Mouse (Mus musculus): Measurements from ENCODE around the gene Gm7247. TPM values are rescaled to one million over a fixed set of nuclear protein-coding genes. Genes with fewer than 3 reads are reported as not detected.
"Not testable (repeated sequence)": the region's sequence is repeated elsewhere in the genome, so short reads cannot be mapped to it uniquely, and the experiment has no call there.

Gm7247 gene
- total RNA-seq, 2 experiments from 2014 or later, result not detected

DNA sequence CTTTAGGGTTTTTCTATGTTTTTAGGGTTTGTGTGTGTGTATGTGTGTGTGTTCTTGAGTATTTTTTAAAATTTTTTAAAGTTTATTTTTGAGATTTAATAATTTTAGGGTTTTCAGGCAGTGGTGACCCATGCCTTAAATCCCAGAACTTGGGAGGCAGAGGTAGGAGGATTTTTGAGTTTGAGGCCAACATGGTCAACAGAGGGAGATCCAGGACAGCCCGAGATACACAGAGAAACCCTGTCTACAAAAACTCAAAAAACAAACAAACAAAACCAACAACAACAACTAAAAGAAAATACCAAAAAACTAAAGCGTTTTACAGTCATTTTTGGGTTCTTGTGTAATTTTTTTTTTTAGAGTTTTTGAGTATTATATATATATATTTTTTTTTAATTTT is 134.2 kb downstream of the Gm7247 start:
- no peak for DNase-seq (ENCODE audit: low spot score in 2 of 2)

DNA sequence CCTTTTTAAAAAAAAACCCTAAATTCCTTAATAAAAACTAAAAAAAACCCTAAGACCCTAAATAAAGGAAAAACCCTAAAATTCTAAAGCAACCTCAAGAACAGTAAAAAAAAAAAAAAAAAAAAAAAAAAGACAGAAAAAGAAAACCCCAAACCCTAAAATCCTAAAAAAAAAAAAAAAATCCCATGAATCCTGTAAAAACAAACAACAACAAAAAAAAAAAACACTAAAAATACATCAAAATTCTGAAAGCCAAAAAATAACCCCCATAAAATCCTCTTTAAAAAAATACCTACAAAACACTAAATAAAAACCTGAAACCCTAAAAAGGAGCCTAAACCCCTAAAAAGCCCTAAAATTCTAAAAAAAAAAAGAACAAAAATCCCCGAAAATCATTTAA is 135.4 kb downstream of the Gm7247 start:
- DNase-seq (ENCODE audit: low spot score in 2 of 2), result no peak

DNA sequence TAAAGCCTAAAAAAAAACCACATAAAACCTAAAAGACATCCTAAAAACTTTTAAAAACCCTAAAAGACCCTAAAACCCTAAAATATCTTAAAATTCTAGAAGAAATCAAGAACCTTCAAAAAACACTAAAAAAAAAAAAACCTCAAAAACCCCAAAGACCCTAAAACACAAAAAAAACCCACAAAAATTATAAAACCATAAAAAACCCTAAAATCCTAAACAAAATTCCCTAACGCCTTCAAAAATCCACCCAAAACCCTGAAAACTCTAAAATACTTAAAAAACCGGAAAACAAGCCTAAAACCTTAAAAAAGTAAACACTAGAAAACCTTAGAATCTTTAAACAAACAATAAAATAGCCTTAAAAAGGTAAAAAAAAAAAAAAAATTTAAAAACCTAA is 136.4 kb downstream of the Gm7247 start:
- DNase-seq (ENCODE audit: low spot score in 2 of 2), result no peak

DNA sequence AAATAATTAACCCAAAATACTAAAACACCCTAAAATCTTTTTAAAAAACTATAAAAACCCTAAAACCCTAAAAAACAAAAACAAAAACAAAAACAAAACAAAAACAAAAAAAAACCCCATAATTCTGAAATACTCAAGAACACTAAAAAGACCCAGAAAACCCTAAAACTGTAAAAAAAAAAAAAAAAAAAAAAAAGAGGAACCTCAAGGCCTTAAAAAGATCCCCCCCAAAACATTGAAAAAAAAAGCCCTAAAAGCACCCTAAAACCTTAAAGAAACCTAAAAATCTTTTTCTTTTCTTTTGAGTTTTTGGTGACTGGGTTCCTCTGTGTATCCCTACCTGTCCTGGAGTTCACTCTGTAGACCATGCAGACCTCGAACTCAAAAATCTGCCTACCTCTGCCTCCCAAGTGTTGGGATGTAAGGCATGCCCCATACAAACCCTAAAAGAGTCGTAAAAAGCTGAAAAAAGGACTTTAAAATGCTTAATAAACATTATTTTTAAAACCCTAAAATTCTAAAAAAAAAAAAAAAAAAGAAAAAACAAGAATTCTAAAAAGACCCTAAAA is 138.2 kb downstream of the Gm7247 start:
- no peak for DNase-seq (ENCODE audit: low spot score in 2 of 2)

DNA sequence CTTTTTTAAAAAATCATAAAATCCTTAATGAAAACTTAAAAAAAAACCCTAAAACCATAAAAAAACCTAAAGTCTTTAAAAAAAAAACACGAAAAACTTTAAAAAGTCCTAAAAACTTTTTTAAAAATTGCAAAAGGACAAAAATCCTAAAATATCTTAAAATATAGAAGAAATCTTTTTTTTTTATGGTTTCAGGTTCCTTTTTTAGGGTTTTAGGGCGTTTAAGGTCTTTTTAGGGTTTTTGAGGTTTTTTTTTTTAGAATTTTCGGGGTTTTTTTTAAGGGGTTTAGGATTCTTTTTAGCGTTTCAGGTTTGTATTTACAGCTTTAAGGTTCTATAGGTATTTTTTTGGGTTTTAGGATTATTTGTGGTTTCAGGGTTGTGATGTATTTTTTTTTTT is 138.9 kb downstream of the Gm7247 start:
- no peak for DNase-seq (ENCODE audit: low spot score in 2 of 2)

DNA sequence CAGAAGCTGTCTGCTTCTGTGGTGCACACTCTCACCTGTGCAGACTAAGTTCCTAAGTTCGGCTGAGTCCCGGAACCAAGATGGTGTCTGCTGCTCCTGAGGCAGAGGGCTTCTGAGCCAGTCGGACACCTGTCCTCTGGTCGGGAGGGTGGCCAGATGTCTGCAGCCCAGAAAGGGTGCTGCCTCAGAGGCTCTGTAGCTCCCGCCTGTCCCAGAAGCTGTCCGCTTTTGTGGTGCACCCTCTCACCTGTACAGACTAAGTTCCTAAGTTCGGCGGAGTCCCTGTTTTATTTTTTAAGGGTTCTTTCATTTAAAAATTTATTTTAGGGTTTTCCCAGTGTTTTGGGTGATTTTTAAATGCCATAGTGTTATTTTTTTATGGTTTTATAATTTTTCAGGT is 145.9 kb downstream of the Gm7247 start:
- no peak for DNase-seq (ENCODE audit: low spot score in 2 of 2)

DNA sequence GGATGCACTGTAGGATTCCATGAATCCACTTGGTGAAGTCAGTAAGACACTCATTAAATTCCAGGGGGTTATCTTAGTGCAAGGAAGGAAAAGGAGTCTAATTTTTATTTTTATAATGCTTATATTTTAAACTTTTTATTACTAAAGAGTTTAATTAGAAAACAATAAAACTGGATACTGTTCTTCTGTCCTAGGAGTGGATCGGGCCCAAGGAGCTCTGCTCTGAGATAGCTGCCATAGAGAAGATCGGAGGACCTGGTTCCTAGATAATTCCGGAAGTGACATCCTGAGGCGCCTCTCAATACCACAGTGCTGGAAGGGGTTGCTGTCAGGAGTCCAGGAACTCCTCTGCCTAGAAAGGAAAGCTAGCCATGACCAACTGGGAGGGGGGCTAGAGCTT is 190.9 kb downstream of the Gm7247 start, which contains the start of gene Gm5622:
TSS of gene Gm5622 (plus strand) at position 301 of the 400 bp plus-strand sequence.
- no peak for DNase-seq (ENCODE audit: low spot score in 2 of 2)

DNA sequence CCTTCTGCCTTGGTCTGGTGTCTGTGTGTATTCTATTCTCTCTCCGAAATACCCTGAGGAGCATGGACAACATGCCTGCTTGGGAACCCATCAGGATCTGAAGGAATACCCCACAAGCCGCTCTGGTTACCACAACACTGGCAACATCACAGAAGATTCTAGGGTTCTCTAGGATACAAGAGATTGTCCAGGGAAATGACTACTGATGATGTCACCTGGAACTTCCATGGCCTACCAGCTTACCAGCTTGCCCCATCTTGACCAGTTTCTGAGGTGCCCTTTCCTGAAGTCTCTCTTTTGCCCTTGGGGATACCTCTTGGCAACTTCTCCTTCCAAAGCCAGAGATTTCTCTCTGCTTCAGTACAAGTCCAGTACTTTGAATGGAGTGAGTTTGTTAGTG is 212.4 kb downstream of the Gm7247 start, which contains the start of gene Gm17175:
TSS of gene Gm17175 (minus strand) at position 101 of the 400 bp plus-strand sequence.
- not testable (repeated sequence) for DNase-seq (ENCODE audit: low spot score in 2 of 2)

DNA sequence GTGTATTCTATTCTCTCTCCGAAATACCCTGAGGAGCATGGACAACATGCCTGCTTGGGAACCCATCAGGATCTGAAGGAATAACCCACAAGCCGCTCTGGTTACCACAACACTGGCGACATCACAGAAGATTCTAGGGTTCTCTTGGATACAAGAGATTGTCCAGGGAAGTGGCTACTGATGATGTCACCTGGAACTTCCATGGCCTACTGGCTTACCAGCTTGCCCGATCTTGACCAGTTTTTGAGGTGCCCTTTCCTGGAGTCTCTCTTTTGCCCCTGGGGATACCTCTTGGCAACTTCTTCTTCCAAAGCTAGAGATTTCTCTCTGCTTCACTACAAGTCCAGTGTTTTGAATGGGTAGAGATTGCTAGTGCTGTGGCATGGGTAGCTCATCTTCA is 230.5 kb downstream of the Gm7247 start, which contains the start of gene Gm17174:
TSS of gene Gm17174 (minus strand) at position 101 of the 400 bp plus-strand sequence.
- not testable (repeated sequence) for DNase-seq (ENCODE audit: low spot score in 2 of 2)

DNA sequence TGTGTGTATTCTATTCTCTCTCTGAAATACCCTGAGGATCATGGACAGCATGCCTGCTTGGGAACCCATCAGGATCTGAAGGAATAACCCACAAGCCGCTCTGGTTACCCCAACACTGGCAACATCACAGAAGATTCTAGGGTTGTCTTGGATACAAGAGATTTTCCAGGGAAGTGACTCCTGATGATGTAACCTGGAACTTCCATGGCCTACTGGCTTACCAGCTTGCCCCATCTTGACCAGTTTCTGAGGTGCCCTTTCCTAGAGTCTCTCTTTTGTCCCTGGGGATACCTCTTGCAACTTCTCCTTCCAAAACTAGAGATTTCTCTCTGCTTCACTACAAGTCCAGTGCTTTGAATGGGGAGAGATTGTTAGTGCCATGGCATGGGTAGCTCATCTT is 249.7 kb downstream of the Gm7247 start, which contains the start of gene Gm17078:
TSS of gene Gm17078 (minus strand) at position 101 of the 400 bp plus-strand sequence.
- DNase-seq (ENCODE audit: low spot score in 2 of 2), result no peak

Other genes starting within 250 kb of the Gm7247 start
- gene Eddm3b, start 247.3 kb upstream of the Gm7247 start, total RNA-seq (2021), result not detected
- gene Rnase6, start 237.8 kb upstream of the Gm7247 start, total RNA-seq (2021), result not detected
- gene Rnase1, start 215.0 kb upstream of the Gm7247 start, total RNA-seq (2021), result 1 to 10 TPM in 1 of 2 experiments, under 1 TPM in 1; 0.63 to 1.1 TPM
- gene Rnase2b, start 199.5 kb upstream of the Gm7247 start, total RNA-seq (2021), result not detected
- not detected for gene Ang2, start 162.6 kb upstream of the Gm7247 start, total RNA-seq (2021)
- not detected for gene Ear14, start 158.4 kb upstream of the Gm7247 start, total RNA-seq (2021)
- gene Rnase2a, start 105.6 kb upstream of the Gm7247 start, total RNA-seq (2021), result not detected
- not detected for gene Vmn2r88, start 49.1 kb downstream of the Gm7247 start, total RNA-seq (2021)
- not detected for gene Vmn2r89, start 90.1 kb downstream of the Gm7247 start, total RNA-seq (2021)
- not detected for gene Gm5622, start 191.0 kb downstream of the Gm7247 start, total RNA-seq (2021)
- gene Gm17175, start 212.3 kb downstream of the Gm7247 start, total RNA-seq (2021), result not detected
- gene Gm17174, start 230.4 kb downstream of the Gm7247 start, total RNA-seq (2021), result not detected
- not detected for gene Gm17078, start 249.6 kb downstream of the Gm7247 start, total RNA-seq (2021)